Mouse (Mus musculus) embryonic fibroblast, embryonic 13.5 days (primary cell): ENCODE results near the gene Scel.

Source experiments
- CTCF ChIP-seq: IDR thresholded peaks from 2 replicates; pipeline ENCODE4 v1.5.1; 2011; ENCODE audit warnings: mild to moderate bottlenecking, control low read depth, low read length, moderate library complexity, borderline replicate concordance; ENCODE audit not compliant: insufficient read depth
- POLR2A ChIP-seq: IDR thresholded peaks from 2 replicates; pipeline ENCODE4 v1.6.1; 2011; ENCODE audit warnings: low read depth, mild to moderate bottlenecking, control low read depth, low read length, moderate library complexity

- TF ChIP-seq CTCF (no peak), POLR2A (no peak)
Measured at GRCm38 (mm10) chr14:103509544-103509943, 3.6 kb upstream of the Scel start.
